In the genomic region with DNA sequence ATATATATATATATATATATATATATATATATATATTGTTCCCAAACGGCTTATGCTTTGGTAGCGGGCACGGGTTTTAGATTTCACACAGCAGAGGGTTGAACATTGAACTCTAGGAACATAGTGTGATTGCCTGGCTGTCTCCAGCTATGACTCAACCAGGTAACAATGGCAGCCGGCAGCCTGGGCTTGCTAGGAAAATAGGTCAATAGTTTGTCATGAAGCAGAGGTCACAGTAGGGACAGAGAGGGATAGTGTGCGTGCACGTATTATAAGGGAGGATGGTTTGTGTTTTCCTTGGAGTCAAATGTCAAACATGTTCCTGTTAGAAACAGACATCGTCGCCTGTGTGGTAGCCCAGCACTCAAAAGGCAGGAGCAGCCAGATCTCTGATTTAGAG, we compare ENCODE assay signal across 11 mouse cellular contexts.
DNase-seq lines count a peak whose midpoint lies in the region; ATAC-seq lines count a peak whose summit lies in the region.
"Had no signal": no experiment of that assay in that cellular context is flagged by ENCODE, and none has a peak within 500 bp of the region (broad histone marks: within the 10 kb centered on the region; RNA-seq: fewer than 3 reads in every experiment).

No protein-coding gene starts in this region.

- H3K36me3 ChIP-seq in heart, embryonic 13.5 days: 0 out of 2 replicates have a peak, but pooled peaks cover 3% of the 10 kb centered on the region
- no peaks in the 10 kb centered on the region for H3K36me3 ChIP-seq in liver, embryonic 12.5 days

- H3K9ac ChIP-seq in heart, embryonic 13.5 days: no peak overlapping the region
- H3K9ac ChIP-seq in liver, embryonic 12.5 days: no peak overlapping the region

- H3K9me3 ChIP-seq in heart, embryonic 13.5 days: no peaks in the 10 kb centered on the region
- H3K9me3 ChIP-seq in liver, embryonic 12.5 days (replicated peaks): no peaks in the 10 kb centered on the region
- H3K9me3 ChIP-seq: limb, embryonic 10.5 days had no signal

- DNase-seq in heart, adult 8-10 months (ENCODE audit: low spot score): no peak
- peak; percentile 59 for DNase-seq in Muller cell, postnatal 12 days (ENCODE audit: inconsistent ontology term)
- DNase-seq in embryo, embryonic 10 days (ENCODE audit: low spot score): peak; percentile 66
- DNase-seq in urinary bladder, postnatal 36 days (ENCODE audit: low spot score in 2 of 2): no peak
- DNase-seq in cerebellum, adult 11 months: no peak
- no peak for DNase-seq in right cerebral cortex, adult 18-20 months
- DNase-seq: right cerebral cortex, postnatal 14 days had no signal

- no peaks in the 10 kb centered on the region for H3K27me3 ChIP-seq in heart, embryonic 13.5 days (replicated peaks)
- no peaks in the 10 kb centered on the region for H3K27me3 ChIP-seq in liver, embryonic 12.5 days (replicated peaks)

- H3K27ac ChIP-seq in heart, embryonic 13.5 days (replicated peaks): peak overlapping the region; percentile 56
- 0 out of 2 replicates have a peak overlapping the region, but pooled peaks have one; percentile 7 for H3K27ac ChIP-seq in liver, embryonic 12.5 days
- H3K27ac ChIP-seq: limb, embryonic 10.5 days had no signal

- no peak for ATAC-seq in heart, embryonic 13.5 days (ENCODE audit: extremely low read depth, insufficient number of reproducible peaks, low FRiP score, low TSS enrichment)
- peak; percentile 22; the same call in 1 of the 2 replicates for ATAC-seq in liver, embryonic 12.5 days

- 27% methylated on average over 8 of the region's 8 CpGs for WGBS in heart, embryonic 13.5 days
- WGBS in liver, embryonic 12.5 days (ENCODE audit: insufficient replicate concordance): 57% methylated on average over 8 of the region's 8 CpGs

- H3K4me2 ChIP-seq in heart, embryonic 13.5 days: peak overlapping the region; percentile 4; the same call in 1 of the 2 replicates
- no peak overlapping the region for H3K4me2 ChIP-seq in liver, embryonic 12.5 days

- H3K4me1 ChIP-seq in heart, embryonic 13.5 days: peaks cover 31% of the 10 kb centered on the region
- peaks cover 38% of the 10 kb centered on the region for H3K4me1 ChIP-seq in liver, embryonic 12.5 days

- H3K4me3 ChIP-seq in heart, embryonic 13.5 days: no peak overlapping the region
- H3K4me3 ChIP-seq in liver, embryonic 12.5 days: no peak overlapping the region
- H3K4me3 ChIP-seq: limb, embryonic 10.5 days; myocyte had no signal

Comparison
In these comparisons a context has a peak if more than half of its experiments do, and no peak if none do; other contexts are left out.
1. DNase-seq: peak in Muller cell, postnatal 12 days (single experiment) and embryo, embryonic 10 days (single experiment); none in heart, adult 8-10 months (single experiment), urinary bladder, postnatal 36 days (0 of 2), cerebellum, adult 11 months (single experiment) and right cerebral cortex, adult 18-20 months (single experiment).